Mouse (Mus musculus): ENCODE data around the gene Hs1bp3. TPM values are rescaled to one million over a fixed set of nuclear protein-coding genes. Genes with fewer than 3 reads are reported as not detected.

Gene Hs1bp3
- polyA plus RNA-seq, 1 experiment from 2014 or later, result 8.9 TPM

- Histone ChIP-seq H3K27ac (ENCODE audit: low read length) (no peak overlapping the region), H3K4me2 (ENCODE audit: low read length) (no peak overlapping the region), H3K9ac (ENCODE audit: low read depth, low read length) (no peak overlapping the region), H3K9me3 (replicated peaks; ENCODE audit: control insufficient read depth, low read length, poor library complexity, severe bottlenecking) (no peaks in the 10 kb centered on the region), H3K4me1 (ENCODE audit: control insufficient read depth, insufficient read depth, low read length) (peaks cover 18% of the 10 kb centered on the region), H3K4me3 (ENCODE audit: low read depth, low read length) (no peak overlapping the region), H3K36me3 (ENCODE audit: control insufficient read depth, insufficient read depth, low read length) (no peaks in the 10 kb centered on the region), H3K27me3 (ENCODE audit: control insufficient read depth, insufficient read depth, low read depth, low read length) (peaks cover 73% of the 10 kb centered on the region)
- WGBS, result 21% methylated on average over 5 of the region's 5 CpGs
- ATAC-seq, result no peak
Measured at GRCm38 (mm10) chr12:8300521-8300920, 12.7 kb upstream of the Hs1bp3 start.

DNA sequence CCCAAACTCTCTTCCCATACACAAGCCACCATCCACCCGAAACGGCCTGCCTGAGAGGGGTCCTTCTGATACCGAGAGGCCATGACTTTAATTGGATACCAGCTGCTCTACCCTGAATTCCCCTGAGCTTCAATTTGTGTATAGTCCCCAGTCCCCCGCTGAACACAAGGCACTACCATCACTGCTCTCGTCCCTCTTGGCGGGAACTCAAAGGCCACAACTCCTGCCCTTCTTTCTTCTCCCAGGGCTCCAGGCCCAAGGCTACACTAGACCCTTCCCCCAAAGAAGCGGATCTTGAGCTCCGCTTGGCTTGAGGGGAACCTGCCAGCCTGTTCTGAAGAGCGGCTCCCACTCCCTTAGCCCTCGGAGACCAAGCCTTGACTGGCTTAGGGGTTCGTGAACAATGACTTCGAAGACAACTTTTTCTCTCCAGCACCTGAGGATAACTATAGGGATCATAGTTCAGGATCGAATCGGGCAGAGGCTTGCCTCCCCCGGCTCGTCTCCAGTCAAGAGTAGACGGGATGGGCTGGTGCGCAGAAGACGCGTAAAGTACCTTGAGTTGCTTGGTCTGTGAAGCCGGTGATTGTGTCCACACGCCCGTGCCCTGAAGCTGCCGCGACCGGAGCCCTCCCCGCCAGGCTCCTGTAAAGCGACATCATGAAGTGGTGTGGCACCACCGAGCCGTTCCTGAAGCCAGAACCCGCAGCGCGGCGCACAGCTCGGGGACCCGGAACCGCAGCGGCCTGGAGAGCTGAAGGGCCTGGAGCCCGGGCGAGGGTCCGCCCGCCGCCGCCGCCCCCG is 12.0 kb upstream of the Hs1bp3 start:
- peak; percentile 2; the same call in 1 of the 2 replicates for ATAC-seq

GRCm38 (mm10) chr12:8301841-8302431 is 11.3 kb upstream of the Hs1bp3 start, which contains the start of gene Gdf7:
Gdf7 (minus strand) TSS chr12:8301954.
- Histone ChIP-seq H3K4me1 (ENCODE audit: control insufficient read depth, insufficient read depth, low read length) (peaks cover 18% of the 10 kb centered on the region), H3K9me3 (replicated peaks; ENCODE audit: control insufficient read depth, low read length, poor library complexity, severe bottlenecking) (no peaks in the 10 kb centered on the region), H3K4me2 (ENCODE audit: low read length) (peak within 1 kb of the TSS; percentile 82), H3K4me3 (ENCODE audit: low read depth, low read length) (peak within 1 kb of the TSS; percentile 43), H3K27ac (ENCODE audit: low read length) (no peak within 1 kb of the TSS), H3K27me3 (ENCODE audit: control insufficient read depth, insufficient read depth, low read depth, low read length) (peaks cover 66% of the 10 kb centered on the region), H3K36me3 (ENCODE audit: control insufficient read depth, insufficient read depth, low read length) (no peaks in the 10 kb centered on the region), H3K9ac (ENCODE audit: low read depth, low read length) (peak within 1 kb of the TSS; percentile 57)
- WGBS, result 2% methylated on average over 52 of the region's 53 CpGs
- ATAC-seq, result peak; percentile 54

More for the DNA sequence above, 12.0 kb upstream of the Hs1bp3 start:
- peak overlapping the region; percentile 82 for H3K4me2 ChIP-seq (ENCODE audit: low read length)
- H3K27ac ChIP-seq (ENCODE audit: low read length), result no peak overlapping the region
- H3K9me3 ChIP-seq (replicated peaks; ENCODE audit: control insufficient read depth, low read length, poor library complexity, severe bottlenecking), result no peaks in the 10 kb centered on the region
- WGBS, result 2% methylated on average over 45 of the region's 46 CpGs
- no peaks in the 10 kb centered on the region for H3K36me3 ChIP-seq (ENCODE audit: control insufficient read depth, insufficient read depth, low read length)
- H3K4me1 ChIP-seq (ENCODE audit: control insufficient read depth, insufficient read depth, low read length), result peaks cover 18% of the 10 kb centered on the region
- peak overlapping the region; percentile 57 for H3K9ac ChIP-seq (ENCODE audit: low read depth, low read length)
- H3K4me3 ChIP-seq (ENCODE audit: low read depth, low read length), result peak overlapping the region; percentile 43
- peaks cover 70% of the 10 kb centered on the region for H3K27me3 ChIP-seq (ENCODE audit: control insufficient read depth, insufficient read depth, low read depth, low read length)

DNA sequence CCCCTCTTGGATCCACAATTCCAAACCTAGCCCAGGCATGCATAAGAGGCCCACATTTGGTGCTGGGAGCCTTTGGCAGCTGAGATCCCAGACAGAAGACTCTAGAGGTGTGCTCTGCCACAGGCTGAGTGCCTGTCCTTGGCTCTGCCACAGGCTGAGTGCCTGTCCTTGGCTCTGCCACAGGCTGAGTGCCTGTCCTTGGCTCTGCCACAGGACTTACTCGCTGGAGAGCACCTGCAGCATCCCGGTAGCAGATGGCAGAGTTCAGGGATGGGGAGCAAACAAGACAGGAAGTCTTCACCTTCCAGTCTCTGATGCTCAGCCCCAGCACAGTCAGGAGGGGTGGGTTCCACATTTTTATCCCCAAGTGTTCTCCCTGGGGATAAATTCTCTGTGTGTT is 8.0 kb upstream of the Hs1bp3 start:
- Histone ChIP-seq H3K27ac (ENCODE audit: low read length) (no peak overlapping the region), H3K4me3 (ENCODE audit: low read depth, low read length) (no peak overlapping the region), H3K4me1 (ENCODE audit: control insufficient read depth, insufficient read depth, low read length) (peaks cover 10% of the 10 kb centered on the region), H3K9ac (ENCODE audit: low read depth, low read length) (no peak overlapping the region), H3K36me3 (ENCODE audit: control insufficient read depth, insufficient read depth, low read length) (no peaks in the 10 kb centered on the region), H3K4me2 (ENCODE audit: low read length) (no peak overlapping the region), H3K9me3 (replicated peaks; ENCODE audit: control insufficient read depth, low read length, poor library complexity, severe bottlenecking) (no peaks in the 10 kb centered on the region), H3K27me3 (ENCODE audit: control insufficient read depth, insufficient read depth, low read depth, low read length) (peaks cover 45% of the 10 kb centered on the region)
- WGBS, result 44% methylated on average over 2 of the region's 2 CpGs
- ATAC-seq, result no peak

GRCm38 (mm10) chr12:8306432-8306831 is 6.8 kb upstream of the Hs1bp3 start:
- peaks cover 9% of the 10 kb centered on the region for H3K4me1 ChIP-seq (ENCODE audit: control insufficient read depth, insufficient read depth, low read length)
- H3K9ac ChIP-seq (ENCODE audit: low read depth, low read length), result no peak overlapping the region
- no peaks in the 10 kb centered on the region for H3K9me3 ChIP-seq (replicated peaks; ENCODE audit: control insufficient read depth, low read length, poor library complexity, severe bottlenecking)
- H3K36me3 ChIP-seq (ENCODE audit: control insufficient read depth, insufficient read depth, low read length), result no peaks in the 10 kb centered on the region
- H3K27ac ChIP-seq (ENCODE audit: low read length), result no peak overlapping the region
- H3K4me3 ChIP-seq (ENCODE audit: low read depth, low read length), result no peak overlapping the region
- H3K4me2 ChIP-seq (ENCODE audit: low read length), result no peak overlapping the region
- 2% methylated on average over 5 of the region's 5 CpGs for WGBS
- peaks cover 33% of the 10 kb centered on the region for H3K27me3 ChIP-seq (ENCODE audit: control insufficient read depth, insufficient read depth, low read depth, low read length)
- peak; percentile 36 for ATAC-seq

GRCm38 (mm10) chr12:8306910-8307309 is 6.3 kb upstream of the Hs1bp3 start:
- 71% methylated on average over 1 of the region's 1 CpGs for WGBS
- H3K4me3 ChIP-seq (ENCODE audit: low read depth, low read length), result no peak overlapping the region
- H3K9ac ChIP-seq (ENCODE audit: low read depth, low read length), result no peak overlapping the region
- H3K27me3 ChIP-seq (ENCODE audit: control insufficient read depth, insufficient read depth, low read depth, low read length), result peaks cover 29% of the 10 kb centered on the region
- peaks cover 5% of the 10 kb centered on the region for H3K4me1 ChIP-seq (ENCODE audit: control insufficient read depth, insufficient read depth, low read length)
- no peaks in the 10 kb centered on the region for H3K36me3 ChIP-seq (ENCODE audit: control insufficient read depth, insufficient read depth, low read length)
- H3K9me3 ChIP-seq (replicated peaks; ENCODE audit: control insufficient read depth, low read length, poor library complexity, severe bottlenecking), result no peaks in the 10 kb centered on the region
- no peak overlapping the region for H3K4me2 ChIP-seq (ENCODE audit: low read length)
- peak; percentile 6; the same call in 1 of the 2 replicates for ATAC-seq
- H3K27ac ChIP-seq (ENCODE audit: low read length), result no peak overlapping the region

- Histone ChIP-seq H3K9ac (ENCODE audit: low read depth, low read length) (no peak overlapping the region), H3K4me2 (ENCODE audit: low read length) (peak overlapping the region; percentile 0; the same call in 1 of the 2 replicates), H3K36me3 (ENCODE audit: control insufficient read depth, insufficient read depth, low read length) (no peaks in the 10 kb centered on the region), H3K27ac (ENCODE audit: low read length) (no peak overlapping the region), H3K9me3 (replicated peaks; ENCODE audit: control insufficient read depth, low read length, poor library complexity, severe bottlenecking) (no peaks in the 10 kb centered on the region), H3K4me1 (ENCODE audit: control insufficient read depth, insufficient read depth, low read length) (peaks cover 14% of the 10 kb centered on the region), H3K4me3 (ENCODE audit: low read depth, low read length) (no peak overlapping the region), H3K27me3 (ENCODE audit: control insufficient read depth, insufficient read depth, low read depth, low read length) (peaks cover 7% of the 10 kb centered on the region; the same call in 1 of the 2 replicates)
- 33% methylated on average over 17 of the region's 17 CpGs for WGBS
- no peak for ATAC-seq
Measured at GRCm38 (mm10) chr12:8310992-8311391, 2.2 kb upstream of the Hs1bp3 start.

GRCm38 (mm10) chr12:8312266-8312665 is 966 bp upstream of the Hs1bp3 start:
- H3K9ac ChIP-seq (ENCODE audit: low read depth, low read length), result no peak overlapping the region
- H3K4me2 ChIP-seq (ENCODE audit: low read length), result no peak overlapping the region
- no peak overlapping the region for H3K27ac ChIP-seq (ENCODE audit: low read length)
- WGBS, result 89% methylated on average over 4 of the region's 4 CpGs
- H3K4me1 ChIP-seq (ENCODE audit: control insufficient read depth, insufficient read depth, low read length), result peaks cover 14% of the 10 kb centered on the region
- H3K27me3 ChIP-seq (ENCODE audit: control insufficient read depth, insufficient read depth, low read depth, low read length), result peaks cover 4% of the 10 kb centered on the region; the same call in 1 of the 2 replicates
- ATAC-seq, result no peak
- no peaks in the 10 kb centered on the region for H3K36me3 ChIP-seq (ENCODE audit: control insufficient read depth, insufficient read depth, low read length)
- H3K9me3 ChIP-seq (replicated peaks; ENCODE audit: control insufficient read depth, low read length, poor library complexity, severe bottlenecking), result no peaks in the 10 kb centered on the region
- no peak overlapping the region for H3K4me3 ChIP-seq (ENCODE audit: low read depth, low read length)

- Histone ChIP-seq H3K27me3 (ENCODE audit: control insufficient read depth, insufficient read depth, low read depth, low read length) (peaks cover 4% of the 10 kb centered on the region; the same call in 1 of the 2 replicates), H3K9me3 (replicated peaks; ENCODE audit: control insufficient read depth, low read length, poor library complexity, severe bottlenecking) (no peaks in the 10 kb centered on the region), H3K9ac (ENCODE audit: low read depth, low read length) (peak overlapping the region; percentile 69), H3K4me3 (ENCODE audit: low read depth, low read length) (peak overlapping the region; percentile 53), H3K27ac (ENCODE audit: low read length) (no peak overlapping the region), H3K4me2 (ENCODE audit: low read length) (peak overlapping the region; percentile 93), H3K4me1 (ENCODE audit: control insufficient read depth, insufficient read depth, low read length) (peaks cover 14% of the 10 kb centered on the region), H3K36me3 (ENCODE audit: control insufficient read depth, insufficient read depth, low read length) (peaks cover 8% of the 10 kb centered on the region; the same call in 1 of the 2 replicates)
- ATAC-seq, result peak; percentile 40
- 22% methylated on average over 12 of the region's 12 CpGs for WGBS
Measured at GRCm38 (mm10) chr12:8313773-8314172, 541 bp downstream of the Hs1bp3 start.

Measured in midbrain, embryonic 16.5 days (tissue).